Mouse (Mus musculus): ENCODE results near the gene Slc43a3. TPM values are rescaled to one million over a fixed set of nuclear protein-coding genes. Genes with fewer than 3 reads are reported as not detected.
A peak's percentile ranks its signal among the peaks of the same experiment; 100 is the strongest.

Gene Slc43a3
- polyA plus RNA-seq, 1 experiment, result 64.3 TPM

DNA sequence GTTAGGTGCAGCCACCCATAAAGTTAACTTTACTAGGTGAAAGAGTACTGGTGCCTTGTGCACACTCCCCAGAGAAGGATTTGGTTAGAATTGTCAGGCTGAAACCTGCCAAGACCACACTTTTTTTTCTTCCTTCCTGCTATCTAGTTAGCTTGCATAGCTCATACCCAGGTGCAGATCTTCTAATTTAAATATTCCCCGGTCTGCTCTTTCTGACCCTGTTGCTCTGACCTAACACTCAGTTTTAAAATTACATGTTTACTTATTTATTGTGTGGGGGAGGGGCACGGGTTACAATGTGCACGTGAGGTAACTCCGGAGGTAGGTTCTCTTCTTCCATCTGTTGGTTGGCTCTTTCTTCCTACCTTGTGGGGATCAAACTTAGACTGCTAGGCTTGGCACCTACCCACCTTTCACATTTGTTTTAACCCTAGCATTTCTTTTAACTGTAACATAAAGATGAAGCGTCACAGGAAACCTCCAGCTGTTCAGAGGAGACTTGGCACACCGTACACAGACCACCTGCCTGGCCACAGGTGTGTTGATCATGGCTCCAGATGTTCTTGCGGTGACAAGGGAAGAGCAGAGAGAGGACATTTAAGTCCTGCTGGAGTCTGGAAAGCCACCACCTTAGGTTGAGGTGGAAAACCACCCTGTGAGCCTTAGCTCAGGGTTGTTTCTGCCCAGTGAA lies 27.9 kb downstream of the Slc43a3 start:
- DNase-seq, result peak; percentile 9
- WGBS, result 10% methylated on average over 7 of the region's 7 CpGs
- no peak for TF ChIP-seq CTCF (IDR thresholded peaks at IDR 0.05; ENCODE audit: borderline replicate concordance, control insufficient read depth, extremely low read depth, insufficient read depth, low read length, poor library complexity)

DNA sequence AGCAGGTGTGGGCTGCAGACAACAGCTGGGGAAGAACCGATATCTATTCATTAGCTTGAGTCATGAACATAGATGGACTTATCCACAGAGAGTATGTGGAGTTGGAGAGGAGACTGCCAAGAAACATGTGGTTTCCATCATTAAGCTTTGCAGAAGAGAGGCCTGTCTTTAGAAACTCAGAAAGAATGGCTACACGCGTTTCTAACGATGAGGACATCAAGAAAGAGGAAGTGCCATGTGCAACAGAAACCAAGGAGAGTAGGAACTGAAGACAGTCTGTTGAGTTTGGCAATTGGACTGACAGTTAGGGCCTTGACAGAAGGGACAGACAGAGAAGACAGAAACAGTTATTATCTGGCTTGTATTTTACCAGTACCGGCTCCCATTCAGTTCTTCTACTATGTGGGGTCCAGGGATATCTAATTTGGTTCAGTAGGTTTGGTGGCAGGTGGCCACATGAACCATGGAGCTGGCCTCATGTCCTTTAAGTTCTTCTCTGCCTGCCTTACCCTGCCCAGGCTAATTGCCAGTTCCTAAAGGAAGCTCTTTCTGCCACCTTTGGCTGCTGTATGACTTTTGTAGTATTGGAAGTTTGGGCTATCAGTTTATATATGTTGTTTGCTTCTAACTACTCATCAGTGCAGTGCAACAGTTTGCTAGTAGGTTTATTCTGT lies 31.1 kb downstream of the Slc43a3 start:
- Histone ChIP-seq H3K27ac (ENCODE audit: control insufficient read depth, insufficient read depth, low read length) (no peak overlapping the region), H3K27me3 (ENCODE audit: control insufficient read depth, insufficient read depth, low read length) (no peaks in the 10 kb centered on the region), H3K4me1 (replicated peaks; ENCODE audit: control insufficient read depth, insufficient read depth, low read length) (peaks cover 15% of the 10 kb centered on the region), H3K36me3 (ENCODE audit: control insufficient read depth, insufficient read depth, low read length) (no peaks in the 10 kb centered on the region), H3K4me3 (ENCODE audit: control insufficient read depth, insufficient read depth, low read length) (no peak overlapping the region)
- DNase-seq, result no peak
- 37% methylated on average over 5 of the region's 5 CpGs for WGBS
- TF ChIP-seq POLR2A (IDR thresholded peaks at IDR 0.05; ENCODE audit: control insufficient read depth, extremely low read depth, insufficient read depth, low read length, poor library complexity), result no peak
- no peak for TF ChIP-seq CTCF (IDR thresholded peaks at IDR 0.05; ENCODE audit: borderline replicate concordance, control insufficient read depth, extremely low read depth, insufficient read depth, low read length, poor library complexity)

More for the DNA sequence above, 27.9 kb downstream of the Slc43a3 start:
- Histone ChIP-seq H3K27me3 (ENCODE audit: control insufficient read depth, insufficient read depth, low read length) (no peaks in the 10 kb centered on the region), H3K4me3 (ENCODE audit: control insufficient read depth, insufficient read depth, low read length) (no peak overlapping the region), H3K36me3 (ENCODE audit: control insufficient read depth, insufficient read depth, low read length) (no peaks in the 10 kb centered on the region), H3K4me1 (replicated peaks; ENCODE audit: control insufficient read depth, insufficient read depth, low read length) (peaks cover 15% of the 10 kb centered on the region), H3K27ac (ENCODE audit: control insufficient read depth, insufficient read depth, low read length) (peak overlapping the region; percentile 50)

DNA sequence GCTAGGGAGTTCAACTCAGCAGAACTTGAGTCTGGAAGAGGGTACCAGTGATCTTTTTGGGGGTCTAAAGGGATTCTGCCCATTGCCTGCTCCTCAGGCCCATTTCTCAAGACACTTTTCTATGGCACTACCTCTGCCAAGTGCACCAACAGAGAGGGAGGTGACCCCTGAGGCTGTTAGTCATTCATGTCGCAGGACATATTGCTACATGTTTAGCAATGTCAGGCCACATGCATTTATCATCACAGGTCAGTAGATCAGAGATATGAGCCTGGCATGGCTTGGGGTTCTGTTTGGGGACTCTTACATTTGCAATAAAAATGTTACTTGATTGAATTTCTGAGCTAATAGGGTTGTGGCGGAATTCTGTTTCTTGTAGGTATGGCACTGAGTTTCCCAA lies 39.2 kb downstream of the Slc43a3 start:
- Histone ChIP-seq H3K27me3 (ENCODE audit: control insufficient read depth, insufficient read depth, low read length) (no peaks in the 10 kb centered on the region), H3K4me3 (ENCODE audit: control insufficient read depth, insufficient read depth, low read length) (no peak overlapping the region), H3K36me3 (ENCODE audit: control insufficient read depth, insufficient read depth, low read length) (no peaks in the 10 kb centered on the region), H3K4me1 (replicated peaks; ENCODE audit: control insufficient read depth, insufficient read depth, low read length) (no peaks in the 10 kb centered on the region), H3K27ac (ENCODE audit: control insufficient read depth, insufficient read depth, low read length) (no peak overlapping the region)
- TF ChIP-seq POLR2A (IDR thresholded peaks at IDR 0.05; ENCODE audit: control insufficient read depth, extremely low read depth, insufficient read depth, low read length, poor library complexity), result no peak
- TF ChIP-seq CTCF (IDR thresholded peaks at IDR 0.05; ENCODE audit: borderline replicate concordance, control insufficient read depth, extremely low read depth, insufficient read depth, low read length, poor library complexity), result no peak
- 95% methylated on average over 2 of the region's 2 CpGs for WGBS
- no peak for DNase-seq

DNA sequence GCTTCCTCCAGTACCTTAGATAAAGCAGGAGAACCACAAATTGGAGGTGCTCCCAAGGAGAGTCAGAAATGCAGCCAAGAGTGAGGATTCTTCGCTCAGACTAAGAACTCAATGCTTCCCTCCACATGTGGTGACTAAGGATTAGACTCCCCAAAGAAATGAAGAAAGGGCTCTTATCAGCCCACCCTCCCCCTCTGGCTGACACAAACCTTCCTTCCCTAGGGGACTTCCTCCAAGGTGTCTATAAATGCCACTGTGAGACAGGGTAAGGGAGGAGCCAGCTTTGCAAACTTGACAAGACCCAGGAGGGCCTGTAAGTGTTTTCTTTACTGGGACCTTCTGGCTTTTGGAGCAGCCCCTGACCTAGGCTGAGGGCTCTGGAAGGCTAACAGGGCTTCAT lies 43.8 kb downstream of the Slc43a3 start, which contains the start of gene Prg2:
TSS of gene Prg2 (plus strand) at position 274 of the 400 bp plus-strand sequence.
- H3K27me3 ChIP-seq (ENCODE audit: control insufficient read depth, insufficient read depth, low read length), result no peaks in the 10 kb centered on the region
- no peak within 1 kb of the TSS for H3K27ac ChIP-seq (ENCODE audit: control insufficient read depth, insufficient read depth, low read length)
- H3K36me3 ChIP-seq (ENCODE audit: control insufficient read depth, insufficient read depth, low read length), result no peaks in the 10 kb centered on the region
- no peak within 1 kb of the TSS for H3K4me3 ChIP-seq (ENCODE audit: control insufficient read depth, insufficient read depth, low read length)
- TF ChIP-seq POLR2A (IDR thresholded peaks at IDR 0.05; ENCODE audit: control insufficient read depth, extremely low read depth, insufficient read depth, low read length, poor library complexity), result no peak
- TF ChIP-seq CTCF (IDR thresholded peaks at IDR 0.05; ENCODE audit: borderline replicate concordance, control insufficient read depth, extremely low read depth, insufficient read depth, low read length, poor library complexity), result no peak
- no peak for DNase-seq
- H3K4me1 ChIP-seq (replicated peaks; ENCODE audit: control insufficient read depth, insufficient read depth, low read length), result no peaks in the 10 kb centered on the region
- WGBS, result 81% methylated on average over 1 of the region's 1 CpGs

DNA sequence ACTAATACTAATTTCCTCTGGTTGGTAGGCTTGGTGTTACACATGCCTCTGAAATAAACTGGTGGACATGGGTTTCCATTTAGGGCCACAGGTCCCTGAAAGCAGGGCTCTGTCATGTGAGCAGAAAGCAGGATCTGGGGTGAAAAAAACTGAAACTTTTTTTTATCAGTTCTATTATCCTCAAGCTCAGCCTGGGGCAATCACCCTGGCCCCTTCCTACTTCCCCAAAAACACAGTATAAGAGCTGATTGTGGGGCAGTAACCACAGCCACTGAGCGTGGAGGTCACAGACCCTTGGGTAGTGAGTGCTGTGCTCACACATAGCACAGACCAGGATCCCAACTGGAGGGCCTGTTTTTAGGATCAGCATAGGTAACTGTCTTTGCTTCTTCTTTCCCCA lies 51.6 kb downstream of the Slc43a3 start, which contains the start of gene Prg3:
TSS of gene Prg3 (plus strand) at position 286 of the 400 bp plus-strand sequence.
- 45% methylated on average over 1 of the region's 1 CpGs for WGBS
- no peak for DNase-seq
- no peaks in the 10 kb centered on the region for H3K4me1 ChIP-seq (replicated peaks; ENCODE audit: control insufficient read depth, insufficient read depth, low read length)
- H3K27ac ChIP-seq (ENCODE audit: control insufficient read depth, insufficient read depth, low read length), result no peak within 1 kb of the TSS
- TF ChIP-seq CTCF (IDR thresholded peaks at IDR 0.05; ENCODE audit: borderline replicate concordance, control insufficient read depth, extremely low read depth, insufficient read depth, low read length, poor library complexity) (no peak), POLR2A (IDR thresholded peaks at IDR 0.05; ENCODE audit: control insufficient read depth, extremely low read depth, insufficient read depth, low read length, poor library complexity) (no peak)
- no peaks in the 10 kb centered on the region for H3K36me3 ChIP-seq (ENCODE audit: control insufficient read depth, insufficient read depth, low read length)
- no peaks in the 10 kb centered on the region for H3K27me3 ChIP-seq (ENCODE audit: control insufficient read depth, insufficient read depth, low read length)
- H3K4me3 ChIP-seq (ENCODE audit: control insufficient read depth, insufficient read depth, low read length), result no peak within 1 kb of the TSS

DNA sequence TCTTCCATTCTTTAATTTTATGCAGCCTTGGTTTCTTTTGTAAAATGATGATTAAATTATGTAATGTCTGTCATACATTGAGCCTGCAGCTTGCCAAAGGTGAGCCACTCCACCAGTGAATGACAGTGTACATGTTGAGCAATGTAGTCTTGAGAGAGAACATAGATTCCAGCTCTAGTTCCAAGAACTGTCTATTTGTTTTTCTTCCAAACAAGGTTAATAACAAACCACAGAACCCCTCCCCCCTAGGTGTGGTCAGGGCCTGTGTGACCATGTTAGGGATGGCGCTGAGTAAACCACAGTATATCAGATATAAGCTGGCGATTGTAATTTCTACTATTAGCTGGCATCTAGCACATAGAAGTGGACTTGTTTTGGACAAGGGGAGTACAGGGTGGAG lies 60.0 kb downstream of the Slc43a3 start:
- no peaks in the 10 kb centered on the region for H3K4me1 ChIP-seq (replicated peaks; ENCODE audit: control insufficient read depth, insufficient read depth, low read length)
- no peak overlapping the region for H3K4me3 ChIP-seq (ENCODE audit: control insufficient read depth, insufficient read depth, low read length)
- DNase-seq, result no peak

More for the DNA sequence above, 60.0 kb downstream of the Slc43a3 start:
- Histone ChIP-seq H3K36me3 (ENCODE audit: control insufficient read depth, insufficient read depth, low read length) (no peaks in the 10 kb centered on the region), H3K27me3 (ENCODE audit: control insufficient read depth, insufficient read depth, low read length) (no peaks in the 10 kb centered on the region), H3K27ac (ENCODE audit: control insufficient read depth, insufficient read depth, low read length) (no peak overlapping the region)
- no peak for TF ChIP-seq CTCF (IDR thresholded peaks at IDR 0.05; ENCODE audit: borderline replicate concordance, control insufficient read depth, extremely low read depth, insufficient read depth, low read length, poor library complexity)
- no peak for TF ChIP-seq POLR2A (IDR thresholded peaks at IDR 0.05; ENCODE audit: control insufficient read depth, extremely low read depth, insufficient read depth, low read length, poor library complexity)
- WGBS, result 38% methylated on average over 2 of the region's 2 CpGs
